Mouse (Mus musculus) heart, embryonic 10.5 days (tissue): ENCODE data around the gene Tspo2. TPM values are rescaled to one million over a fixed set of nuclear protein-coding genes. Genes with fewer than 3 reads are reported as not detected.

Experiments used
- DNase-seq: peaks from one replicate; pipeline ENCODE4 v3.0.0-alpha.2; 2017; ENCODE audit warnings: low spot score
- H3K27ac ChIP-seq: fragments of 300-500 bp; sonication (generic); 2 replicates; pipeline ENCODE4 v1.5.1; 2016; ENCODE audit warnings: mild to moderate bottlenecking
- H3K27me3 ChIP-seq: fragments of 300-500 bp; sonication (generic); 2 replicates; pipeline ENCODE4 v1.6.1; 2016; ENCODE audit warnings: mild to moderate bottlenecking; ENCODE audit not compliant: poor library complexity, insufficient read depth, severe bottlenecking
- H3K36me3 ChIP-seq: fragments of 300-500 bp; sonication (generic); 2 replicates; pipeline ENCODE4 v1.6.1; 2016; ENCODE audit warnings: mild to moderate bottlenecking, moderate library complexity
- H3K4me1 ChIP-seq: fragments of 300-500 bp; sonication (generic); 2 replicates; pipeline ENCODE4 v1.6.1; 2016; ENCODE audit warnings: mild to moderate bottlenecking
- H3K4me3 ChIP-seq: fragments of 300-500 bp; sonication (generic); 2 replicates; pipeline ENCODE4 v1.5.1; 2016; ENCODE audit warnings: mild to moderate bottlenecking, moderate library complexity
- H3K9me3 ChIP-seq: fragments of 300-500 bp; sonication (generic); 2 replicates; pipeline ENCODE4 v1.6.1; 2016; ENCODE audit warnings: mild to moderate bottlenecking, moderate library complexity
- WGBS: fragments of 180-500 bp; shearing (Covaris S2); methylation state at CpG from one replicate; pipeline ENCODE4 v1.1.7; 2016; 5-methylcytosine and 5-hydroxymethylcytosine counted together
- polyA plus RNA-seq: library from polyadenylated mRNA; unstranded; fragments of >200 nt; fragmentation: Nextera tagmentation; extraction: Ambion mirVana; gene quantifications from 2 replicates; pipeline ENCODE4 v1.2.1, GENCODE M21; 2016

Gene Tspo2
- polyA plus RNA-seq, 1 experiment from 2014 or later = 0.43 TPM

DNA sequence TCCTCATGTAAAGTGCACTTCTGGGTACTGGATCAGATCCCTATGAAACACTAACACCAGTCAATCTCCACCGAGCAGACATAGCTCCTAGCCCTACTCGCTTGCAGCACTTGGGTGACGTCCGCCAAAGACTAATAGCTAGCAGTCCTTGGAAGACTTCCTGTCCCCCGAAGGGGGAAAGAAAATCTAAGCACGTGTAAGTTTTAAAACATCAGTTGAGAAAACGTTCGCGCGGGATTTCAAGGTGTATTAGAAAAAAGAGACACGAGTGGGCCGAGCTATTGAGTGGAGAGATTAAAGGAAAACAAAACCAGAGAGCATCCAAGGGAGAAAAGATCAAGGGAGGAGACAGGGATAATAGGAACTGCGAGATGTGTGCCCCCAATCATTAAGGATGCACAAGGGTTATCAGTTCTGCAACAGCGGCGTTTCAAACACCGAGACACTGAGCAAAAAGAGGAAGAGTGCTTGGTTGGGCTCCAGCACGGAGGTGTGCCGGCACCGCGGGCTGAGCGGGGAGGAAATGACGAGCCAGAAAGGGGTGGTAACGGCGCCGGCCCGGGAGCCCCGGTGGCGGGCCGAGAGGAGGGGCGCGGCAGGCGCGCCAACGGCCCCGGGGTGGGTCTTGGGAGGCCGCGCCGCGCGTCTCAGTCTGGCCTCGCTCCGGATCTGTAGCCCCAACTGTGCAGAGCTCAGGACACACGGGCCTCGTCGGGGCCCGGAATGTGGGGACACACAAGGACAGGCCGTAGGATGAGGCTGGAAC is 42.6 kb downstream of the Tspo2 start:
- Histone ChIP-seq H3K9me3 (no peaks in the 10 kb centered on the region), H3K27ac (peak overlapping the region; percentile 99), H3K4me1 (peaks cover 23% of the 10 kb centered on the region), H3K27me3 (no peaks in the 10 kb centered on the region), H3K36me3 (peaks cover 15% of the 10 kb centered on the region), H3K4me3 (peak overlapping the region; percentile 91)
- WGBS = under 1% methylated on average over 47 of the region's 47 CpGs
- DNase-seq = peak; percentile 93

DNA sequence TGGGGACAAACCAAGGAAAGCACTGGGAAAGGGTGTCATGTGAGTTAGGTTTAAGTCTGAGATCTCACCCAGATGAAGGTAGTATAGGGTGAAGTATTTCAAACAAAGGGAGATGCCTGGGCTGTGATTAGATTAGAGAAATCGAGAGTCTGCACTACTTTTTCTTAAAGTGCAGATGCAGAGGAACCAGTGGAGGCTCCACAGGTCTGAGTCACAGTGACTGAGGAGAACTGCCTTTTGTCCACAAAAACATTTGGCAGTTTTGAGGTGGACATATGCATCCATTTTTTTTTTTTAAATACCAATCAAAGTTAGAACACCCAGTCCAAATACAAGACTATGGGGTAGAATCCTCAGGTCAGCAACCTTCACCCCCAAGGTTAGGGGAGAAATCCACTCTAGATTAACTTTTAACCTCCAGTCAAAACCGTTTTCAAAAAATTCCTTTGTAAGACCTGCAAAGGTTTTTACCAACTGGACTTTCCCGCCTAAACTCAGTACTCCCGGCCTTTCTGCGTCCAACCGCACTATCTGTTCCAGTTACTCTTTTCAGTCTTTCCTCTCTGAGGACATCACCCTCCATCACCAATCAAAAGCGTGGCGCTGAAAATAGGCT is 43.3 kb downstream of the Tspo2 start:
- peak overlapping the region; percentile 99 for H3K27ac ChIP-seq
- H3K4me1 ChIP-seq = peaks cover 23% of the 10 kb centered on the region
- H3K4me3 ChIP-seq = peak overlapping the region; percentile 91
- H3K27me3 ChIP-seq = no peaks in the 10 kb centered on the region
- H3K9me3 ChIP-seq = no peaks in the 10 kb centered on the region
- WGBS = 14% methylated on average over 8 of the region's 8 CpGs
- H3K36me3 ChIP-seq = peaks cover 11% of the 10 kb centered on the region
- DNase-seq = no peak

DNA sequence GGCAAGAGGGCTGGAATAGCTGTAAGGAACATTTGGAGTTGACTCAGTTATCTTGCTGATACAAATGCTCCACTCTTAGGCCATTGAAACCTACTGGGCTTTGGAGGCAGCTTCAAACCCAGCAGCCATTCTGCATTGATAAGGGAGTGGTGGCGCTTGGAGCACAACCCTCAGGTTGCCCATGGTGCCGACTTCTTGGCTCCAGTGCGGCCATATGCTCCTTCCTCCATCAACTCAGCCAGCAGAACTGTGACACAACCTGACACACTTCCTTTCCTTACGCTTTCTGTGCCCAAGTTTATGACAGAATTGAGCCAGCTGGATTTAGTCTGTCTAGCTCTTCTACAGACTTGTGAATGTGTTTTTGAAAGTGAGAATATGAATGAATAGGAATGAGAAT is 44.2 kb downstream of the Tspo2 start:
- no peak for DNase-seq
- Histone ChIP-seq H3K4me3 (peak overlapping the region; percentile 91; the same call in 1 of the 2 replicates), H3K4me1 (peaks cover 23% of the 10 kb centered on the region), H3K27ac (no peak overlapping the region; the same call in 1 of the 2 replicates), H3K9me3 (no peaks in the 10 kb centered on the region), H3K36me3 (0 out of 2 replicates have a peak, but pooled peaks cover 4% of the 10 kb centered on the region), H3K27me3 (no peaks in the 10 kb centered on the region)
- WGBS = 68% methylated on average over 4 of the region's 4 CpGs

DNA sequence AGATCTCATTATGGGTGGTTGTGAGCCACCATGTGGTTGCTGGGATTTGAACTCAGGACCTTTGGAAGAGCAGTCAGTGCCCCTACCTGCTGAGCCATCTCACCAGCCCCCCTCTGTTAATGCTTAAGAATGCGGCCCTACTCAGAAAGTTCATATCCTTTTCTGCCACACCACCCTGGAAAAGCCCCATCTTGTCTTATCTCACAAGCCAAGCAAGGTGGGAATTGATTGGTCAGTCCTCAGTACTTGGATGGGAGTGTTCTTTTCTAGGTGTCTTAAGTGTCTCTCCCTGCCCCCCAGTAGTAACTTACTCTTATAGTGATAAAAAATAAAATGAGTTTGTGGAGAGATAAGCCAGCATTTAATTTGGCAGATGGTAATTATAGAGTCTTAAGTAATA is 46.6 kb downstream of the Tspo2 start:
- 65% methylated on average over 1 of the region's 1 CpGs for WGBS
- Histone ChIP-seq H3K9me3 (no peaks in the 10 kb centered on the region), H3K27ac (no peak overlapping the region), H3K36me3 (peaks cover 10% of the 10 kb centered on the region), H3K4me1 (peaks cover 22% of the 10 kb centered on the region), H3K4me3 (no peak overlapping the region), H3K27me3 (no peaks in the 10 kb centered on the region)
- DNase-seq = no peak

DNA sequence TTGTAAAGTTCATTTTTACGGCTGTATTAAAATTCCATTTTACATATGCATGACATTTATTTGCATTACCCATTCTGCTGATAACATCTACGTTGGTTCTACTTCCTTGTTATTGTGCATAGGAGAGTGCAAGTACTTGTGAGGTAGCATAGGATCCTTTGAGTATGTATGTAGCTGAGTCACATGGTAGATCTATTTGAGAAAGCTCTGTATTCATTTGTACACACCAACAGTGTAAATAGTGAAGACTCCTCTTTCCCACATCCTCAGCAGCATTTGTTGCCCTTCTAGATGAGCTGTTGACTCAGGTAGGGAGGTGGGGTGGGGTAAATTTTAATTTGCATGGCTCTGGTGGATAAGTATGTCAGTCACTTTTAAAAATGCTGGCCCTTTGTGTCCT is 47.5 kb downstream of the Tspo2 start:
- peaks cover 22% of the 10 kb centered on the region for H3K4me1 ChIP-seq
- no peak overlapping the region for H3K27ac ChIP-seq
- 91% methylated on average over 2 of the region's 2 CpGs for WGBS
- H3K4me3 ChIP-seq = no peak overlapping the region
- H3K36me3 ChIP-seq = peaks cover 19% of the 10 kb centered on the region
- no peaks in the 10 kb centered on the region for H3K27me3 ChIP-seq
- no peak for DNase-seq
- no peaks in the 10 kb centered on the region for H3K9me3 ChIP-seq

DNA sequence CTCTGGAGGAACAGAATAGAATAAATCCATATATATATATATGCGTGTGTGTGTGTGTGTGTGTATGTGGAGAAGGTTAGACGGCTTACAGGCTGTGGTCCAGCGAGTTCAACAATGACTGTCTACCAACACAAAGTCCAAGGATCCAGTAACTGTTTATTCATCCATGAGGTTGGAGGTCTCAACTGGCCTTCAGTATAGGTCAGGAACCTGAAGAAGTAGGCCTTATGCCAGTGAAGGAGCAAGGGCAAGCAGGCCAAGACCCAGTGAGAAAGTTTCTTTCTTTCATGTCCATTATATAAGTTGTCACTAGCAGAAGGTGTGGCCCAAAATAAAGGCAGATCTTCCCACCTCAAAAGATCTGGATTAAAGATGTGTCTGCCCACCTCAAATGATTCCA is 48.6 kb downstream of the Tspo2 start:
- Histone ChIP-seq H3K9me3 (no peaks in the 10 kb centered on the region), H3K4me3 (no peak overlapping the region), H3K4me1 (peaks cover 14% of the 10 kb centered on the region), H3K36me3 (peaks cover 30% of the 10 kb centered on the region), H3K27me3 (no peaks in the 10 kb centered on the region), H3K27ac (no peak overlapping the region)
- 94% methylated on average over 3 of the region's 3 CpGs for WGBS
- DNase-seq = no peak

DNA sequence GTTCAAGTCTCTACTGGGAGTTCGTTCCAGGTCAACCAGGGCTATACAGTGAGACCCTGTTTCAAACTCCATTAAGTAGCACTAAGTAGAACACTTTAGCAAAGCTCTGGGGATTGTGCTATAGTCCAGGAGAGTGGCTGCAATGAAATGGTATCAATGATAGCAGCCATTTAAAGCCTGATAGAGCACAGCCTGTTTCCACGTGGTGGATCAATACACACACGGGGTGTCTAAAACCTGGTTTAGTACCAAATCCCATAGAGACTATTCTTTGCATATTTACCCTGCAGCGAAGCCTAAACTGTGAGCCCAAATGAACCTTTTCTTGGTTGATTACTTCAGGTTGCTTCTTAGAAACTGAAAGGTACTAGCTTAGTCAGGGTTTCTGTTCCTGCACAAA is 49.6 kb downstream of the Tspo2 start:
- H3K27me3 ChIP-seq = no peaks in the 10 kb centered on the region

More for the DNA sequence above, 49.6 kb downstream of the Tspo2 start:
- H3K36me3 ChIP-seq = peaks cover 40% of the 10 kb centered on the region
- 92% methylated on average over 4 of the region's 4 CpGs for WGBS
- peaks cover 5% of the 10 kb centered on the region; the same call in 1 of the 2 replicates for H3K4me1 ChIP-seq
- H3K4me3 ChIP-seq = no peak overlapping the region
- no peak for DNase-seq
- H3K27ac ChIP-seq = no peak overlapping the region
- H3K9me3 ChIP-seq = no peaks in the 10 kb centered on the region

Other genes starting within 250 kb of the Tspo2 start
- gene Trem1, start 218.8 kb downstream of the Tspo2 start, polyA plus RNA-seq = 0.05 and 0.11 TPM in 2 replicates
- gene Trem3, start 203.7 kb downstream of the Tspo2 start, polyA plus RNA-seq = not detected in 2 replicates
- gene Treml4, start 187.2 kb downstream of the Tspo2 start, polyA plus RNA-seq = 0.63 and 0.74 TPM in 2 replicates
- gene Treml2, start 152.0 kb downstream of the Tspo2 start, polyA plus RNA-seq = 0.97 and 1.3 TPM in 2 replicates
- 0.13 TPM in 1 of 2 replicates, not detected in the other for gene B430306N03Rik, start 135.4 kb downstream of the Tspo2 start, polyA plus RNA-seq
- 0.36 and 1.2 TPM in 2 replicates for gene Trem2, start 105.1 kb downstream of the Tspo2 start, polyA plus RNA-seq
- 3.7 and 6.3 TPM in 2 replicates for gene Treml1, start 91.6 kb downstream of the Tspo2 start, polyA plus RNA-seq
- gene Nfya, start 41.6 kb downstream of the Tspo2 start, polyA plus RNA-seq = 13.7 and 17.3 TPM in 2 replicates
- gene Oard1, start 41.5 kb downstream of the Tspo2 start, polyA plus RNA-seq = 56.7 and 78.1 TPM in 2 replicates
- gene Apobec2, start 18.6 kb downstream of the Tspo2 start, polyA plus RNA-seq = 142 and 213 TPM in 2 replicates
- 0.20 and 0.26 TPM in 2 replicates for gene Unc5cl, start 3.4 kb upstream of the Tspo2 start, polyA plus RNA-seq